Mouse (Mus musculus): ENCODE measurements around the gene Slc6a12. TPM values are rescaled to one million over a fixed set of nuclear protein-coding genes. Genes with fewer than 3 reads are reported as not detected.

Slc6a12 gene
- total RNA-seq (2023) = not detected

GRCm38 (mm10) chr6:121343026-121343770 is at the start of gene Slc6a12:
Slc6a12 (plus strand) TSS chr6:121343076.

GRCm38 (mm10) chr6:121299954-121300353 is 42.9 kb upstream of the Slc6a12 start, which contains the start of gene Slc6a13:
Slc6a13 (plus strand) TSS chr6:121300227.

Other genes with a start within 250 kb of the Slc6a12 start
- 10 to 100 TPM; 28.7 to 28.9 TPM for gene Mical3, start 212.1 kb upstream of the Slc6a12 start, total RNA-seq (2023)
- 10 to 100 TPM in 1 of 2 experiments, 1 to 10 TPM in 1; 7.7 to 11.0 TPM for gene Pex26, start 159.4 kb upstream of the Slc6a12 start, total RNA-seq (2023)
- not detected for gene Tuba8, start 132.4 kb upstream of the Slc6a12 start, total RNA-seq (2023)
- gene Usp18, start 97.2 kb upstream of the Slc6a12 start, total RNA-seq (2023) = 10 to 100 TPM in 1 of 2 experiments, 1 to 10 TPM in 1; 5.7 to 16.6 TPM
- under 1 TPM in 1 of 2 experiments, not detected in 1; 0.32 TPM for gene Slc6a13, start 42.8 kb upstream of the Slc6a12 start, total RNA-seq (2023)
- not detected for gene Iqsec3, start 130.6 kb downstream of the Slc6a12 start, total RNA-seq (2023)

Data from B cell, adult 67 days (primary cell).